Mouse (Mus musculus) hindbrain, postnatal 0 days (tissue): ENCODE measurements at regions not wholly inside any gene's neighbourhood (a gene's known extent, or its start where the extent isn't known, plus 50 kb on each side); places are given as distances from the start of the nearest gene placed in this dataset.

Source experiments
- ATAC-seq: fragments of 200-750 bp; cut with Nextera tagmentation; 2 replicates; pipeline ENCODE4 v1.8.0; 2017; ENCODE audit warnings: mild to moderate bottlenecking, moderate TSS enrichment, moderate library complexity
- DNase-seq: peaks from one replicate; pipeline ENCODE4 v3.0.0-alpha.2; 2015; ENCODE audit warnings: low spot score
- H3K27ac ChIP-seq: fragments of 300-500 bp; sonication (generic); 2 replicates; pipeline ENCODE4 v1.5.1; 2014; ENCODE audit warnings: mild to moderate bottlenecking
- H3K27me3 ChIP-seq: fragments of 300-500 bp; sonication (generic); 2 replicates; pipeline ENCODE4 v1.6.1; 2014; ENCODE audit warnings: low read length, mixed read lengths; ENCODE audit not compliant: insufficient read depth
- H3K36me3 ChIP-seq: fragments of 300-500 bp; sonication (generic); 2 replicates; pipeline ENCODE4 v1.6.1; 2014; ENCODE audit warnings: low read length, mixed read lengths; ENCODE audit not compliant: insufficient read depth
- H3K4me1 ChIP-seq: fragments of 300-500 bp; sonication (generic); 2 replicates; pipeline ENCODE4 v1.6.1; 2014; ENCODE audit warnings: antibody characterized with exemption, low read length, mixed read lengths; ENCODE audit not compliant: insufficient read depth
- H3K4me2 ChIP-seq: fragments of 300-500 bp; sonication (generic); 2 replicates; pipeline ENCODE4 v1.6.1; 2014; ENCODE audit warnings: low read depth, mild to moderate bottlenecking, low read length, moderate library complexity, mixed read lengths
- H3K4me3 ChIP-seq: fragments of 300-500 bp; sonication (generic); 2 replicates; pipeline ENCODE4 v1.5.1; 2014; ENCODE audit warnings: low read length
- H3K9ac ChIP-seq: fragments of 300-500 bp; sonication (generic); replicated peaks from 2 replicates; pipeline ENCODE4 v1.6.1; 2014; ENCODE audit warnings: mild to moderate bottlenecking, low read length, moderate library complexity, mixed read lengths
- H3K9me3 ChIP-seq: fragments of 300-500 bp; sonication (generic); 2 replicates; pipeline ENCODE4 v1.6.1; 2016; ENCODE audit warnings: low read length, mixed read lengths
- CTCF ChIP-seq: IDR thresholded peaks from 2 replicates; pipeline ENCODE4 v1.5.1; 2016; ENCODE audit warnings: antibody characterized with exemption, control low read depth, low read depth
- WGBS: fragments of 180-500 bp; shearing (Covaris S2); extraction: QIAGEN DNeasy Blood & Tissue Kit; methylation state at CpG from one replicate; pipeline ENCODE4 v1.1.7; 2014; 5-methylcytosine and 5-hydroxymethylcytosine counted together

- H3K9me3 ChIP-seq = no peaks in the 10 kb centered on the region
- no peak for ATAC-seq
Observed at GRCm38 (mm10) chr10:21803184-21803583, 78.8 kb upstream of the Sgk1 start.

DNA sequence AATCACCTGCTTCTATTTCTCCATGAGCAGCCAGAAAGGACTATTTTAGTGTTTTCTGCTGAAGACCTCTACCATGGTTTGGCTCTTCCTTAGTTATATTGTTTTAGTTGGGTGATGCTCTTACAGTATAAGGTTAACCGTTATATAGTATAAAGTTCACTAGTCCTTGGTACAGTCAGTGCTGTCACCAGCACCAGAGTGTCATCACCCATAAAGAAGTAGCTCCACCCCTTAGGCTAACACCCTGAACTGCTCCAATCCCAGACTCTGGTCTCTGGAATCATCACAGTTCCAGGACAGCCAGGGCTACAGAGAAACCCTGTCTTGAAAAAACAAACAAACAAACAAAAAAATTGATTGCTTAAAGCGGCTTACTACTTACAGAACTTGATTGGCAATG lies 77.2 kb upstream of the Sgk1 start:
- ATAC-seq = no peak
- Histone ChIP-seq H3K27ac (no peak overlapping the region), H3K4me3 (no peak overlapping the region), H3K9ac (no peak overlapping the region), H3K27me3 (no peaks in the 10 kb centered on the region), H3K36me3 (no peaks in the 10 kb centered on the region), H3K4me1 (no peaks in the 10 kb centered on the region), H3K4me2 (no peak overlapping the region), H3K9me3 (no peaks in the 10 kb centered on the region)
- 75% methylated on average over 2 of the region's 2 CpGs for WGBS
- DNase-seq = no peak
- TF ChIP-seq CTCF = no peak

More at GRCm38 (mm10) chr10:21803184-21803583, 78.8 kb upstream of the Sgk1 start:
- Histone ChIP-seq H3K36me3 (no peaks in the 10 kb centered on the region), H3K4me2 (no peak overlapping the region), H3K9ac (no peak overlapping the region), H3K27ac (no peak overlapping the region), H3K4me1 (no peaks in the 10 kb centered on the region), H3K27me3 (no peaks in the 10 kb centered on the region), H3K4me3 (no peak overlapping the region)
- no peak for TF ChIP-seq CTCF
- DNase-seq = no peak

- 56% methylated on average over 6 of the region's 6 CpGs for WGBS
- H3K4me1 ChIP-seq = no peaks in the 10 kb centered on the region
Observed at GRCm38 (mm10) chr10:21805606-21806005, 76.4 kb upstream of the Sgk1 start.

DNA sequence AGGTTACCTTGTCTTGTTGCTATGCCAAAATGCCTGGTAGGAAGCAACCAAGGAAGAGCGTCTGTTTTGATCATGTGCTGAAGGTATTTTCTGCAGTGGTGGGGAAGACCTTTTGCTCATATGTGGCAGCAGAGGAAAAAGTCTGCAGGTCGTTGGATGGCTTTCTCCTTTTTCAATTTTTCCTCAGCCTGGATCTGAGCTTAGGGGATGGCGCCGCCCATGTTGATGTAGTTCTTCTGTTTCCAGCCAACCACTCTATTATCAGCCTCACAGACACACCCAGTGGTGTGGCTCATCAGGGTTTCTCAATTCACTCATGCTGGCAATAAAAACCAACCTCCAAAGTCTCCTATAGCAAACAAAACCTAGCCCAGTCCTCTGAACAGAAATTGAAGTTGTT lies 75.3 kb upstream of the Sgk1 start:
- no peak for TF ChIP-seq CTCF
- Histone ChIP-seq H3K27me3 (no peaks in the 10 kb centered on the region), H3K27ac (no peak overlapping the region), H3K9ac (no peak overlapping the region), H3K4me3 (no peak overlapping the region), H3K4me2 (no peak overlapping the region), H3K9me3 (no peaks in the 10 kb centered on the region), H3K4me1 (no peaks in the 10 kb centered on the region), H3K36me3 (no peaks in the 10 kb centered on the region)
- DNase-seq (no peak), ATAC-seq (no peak)
- 94% methylated on average over 4 of the region's 4 CpGs for WGBS

More at GRCm38 (mm10) chr10:21805606-21806005, 76.4 kb upstream of the Sgk1 start:
- no peak overlapping the region for H3K4me3 ChIP-seq
- no peaks in the 10 kb centered on the region for H3K36me3 ChIP-seq
- TF ChIP-seq CTCF = no peak
- DNase-seq = no peak
- no peaks in the 10 kb centered on the region for H3K27me3 ChIP-seq
- no peak overlapping the region for H3K4me2 ChIP-seq
- H3K9me3 ChIP-seq = no peaks in the 10 kb centered on the region
- H3K27ac ChIP-seq = no peak overlapping the region
- ATAC-seq = no peak
- H3K9ac ChIP-seq = no peak overlapping the region

DNA sequence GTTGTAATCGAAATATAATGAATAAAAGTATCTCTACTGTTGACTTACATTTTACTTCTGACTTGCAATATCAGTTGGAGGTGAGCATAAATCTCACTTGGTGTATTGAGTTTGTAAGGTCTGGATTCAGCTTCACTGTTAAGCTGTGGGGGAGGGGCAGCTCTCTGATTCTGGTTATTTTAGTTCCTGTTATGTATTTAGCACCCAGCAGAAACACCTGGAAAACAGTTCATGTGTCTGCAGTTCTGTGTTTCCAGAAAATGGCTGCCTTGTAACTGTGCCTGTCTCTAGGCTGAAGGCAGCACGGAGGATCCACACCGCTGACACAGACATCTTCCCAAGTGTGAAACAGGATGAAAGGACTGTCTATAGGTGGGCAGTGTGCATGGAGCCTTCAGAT lies 62.3 kb upstream of the Sgk1 start:
- Histone ChIP-seq H3K4me1 (no peaks in the 10 kb centered on the region), H3K36me3 (no peaks in the 10 kb centered on the region), H3K27me3 (no peaks in the 10 kb centered on the region), H3K4me3 (no peak overlapping the region), H3K27ac (no peak overlapping the region), H3K4me2 (no peak overlapping the region), H3K9ac (no peak overlapping the region), H3K9me3 (no peaks in the 10 kb centered on the region)
- ATAC-seq (no peak), DNase-seq (no peak)
- no peak for TF ChIP-seq CTCF
- WGBS = 87% methylated on average over 3 of the region's 3 CpGs

DNA sequence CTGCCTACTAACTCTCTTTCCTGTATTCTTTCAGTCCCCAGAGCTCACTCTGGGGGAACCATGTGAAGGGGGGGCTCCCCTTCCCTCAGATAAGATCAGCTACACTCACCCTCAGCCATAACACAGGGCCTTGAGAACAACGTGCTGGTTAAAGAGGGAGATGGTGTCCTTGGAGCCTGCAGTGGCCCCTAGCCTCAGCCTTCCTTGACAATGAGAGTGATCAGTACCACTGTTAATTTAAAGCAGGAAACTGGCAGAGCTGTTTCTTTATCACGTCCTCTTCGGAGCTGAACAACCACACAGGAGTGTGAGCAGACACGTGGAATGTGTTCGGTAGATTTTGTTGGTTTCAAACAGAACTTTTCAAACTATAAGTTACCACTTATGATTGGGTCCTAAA lies 60.6 kb upstream of the Sgk1 start:
- Histone ChIP-seq H3K4me3 (no peak overlapping the region), H3K27ac (no peak overlapping the region), H3K9me3 (no peaks in the 10 kb centered on the region), H3K4me2 (no peak overlapping the region), H3K27me3 (no peaks in the 10 kb centered on the region), H3K9ac (no peak overlapping the region), H3K4me1 (no peaks in the 10 kb centered on the region), H3K36me3 (no peaks in the 10 kb centered on the region)
- no peak for ATAC-seq
- WGBS = 73% methylated on average over 5 of the region's 5 CpGs
- DNase-seq = no peak
- TF ChIP-seq CTCF = no peak

GRCm38 (mm10) chr10:21824418-21825025 lies 57.5 kb upstream of the Sgk1 start:
- DNase-seq = peak; percentile 36
- H3K27ac ChIP-seq = peak overlapping the region; percentile 8

More at GRCm38 (mm10) chr10:21824418-21825025, 57.5 kb upstream of the Sgk1 start:
- 0 out of 2 replicates have a peak, but pooled peaks have one; percentile 15 for ATAC-seq
- H3K9me3 ChIP-seq = no peaks in the 10 kb centered on the region
- no peak for TF ChIP-seq CTCF
- H3K9ac ChIP-seq = no peak overlapping the region
- H3K4me2 ChIP-seq = no peak overlapping the region
- H3K4me3 ChIP-seq = no peak overlapping the region
- 35% methylated on average over 12 of the region's 12 CpGs for WGBS
- no peaks in the 10 kb centered on the region for H3K36me3 ChIP-seq
- no peaks in the 10 kb centered on the region for H3K4me1 ChIP-seq
- no peaks in the 10 kb centered on the region for H3K27me3 ChIP-seq
